Mouse (Mus musculus): ENCODE measurements around the gene Nrros.

GRCm38 (mm10) chr16:32114968-32115695 lies 50.3 kb downstream of the Nrros start:
- no peak; the same call in 1 of the 2 replicates for TF ChIP-seq CTCF (IDR thresholded peaks at IDR 0.05)
- 0 out of 2 replicates have a peak, but pooled peaks have one; percentile 18 for TF ChIP-seq POLR2A (IDR thresholded peaks at IDR 0.05; ENCODE audit: insufficient read depth, low read depth, low read length)
